14 mouse cellular contexts compared by ENCODE assay signal in the genomic region with DNA sequence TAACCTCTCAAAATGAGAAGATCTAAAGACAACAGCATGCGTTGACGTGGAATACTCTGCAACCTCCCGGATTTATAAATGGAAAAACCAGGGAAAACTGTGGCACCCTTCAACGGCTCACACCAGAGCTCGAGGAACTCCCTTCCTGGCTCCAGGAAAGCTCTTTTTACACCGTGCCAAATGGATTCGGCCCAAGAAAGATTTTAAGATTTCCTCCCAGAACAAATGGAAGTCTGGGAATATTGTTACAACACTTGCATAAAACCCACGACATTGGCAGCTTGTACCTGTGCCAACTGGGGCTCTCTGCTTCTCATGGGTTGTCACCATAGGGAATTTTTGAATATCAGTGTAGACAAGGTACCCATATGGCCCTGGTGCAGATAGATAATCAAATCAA.
A peak's percentile ranks its signal among the peaks of the same experiment; 100 is the strongest.
DNase-seq lines count a peak whose midpoint lies in the region; ATAC-seq and TF ChIP-seq lines count a peak whose summit lies in the region.
"Had no signal": no experiment of that assay in that cellular context is flagged by ENCODE, and none has a peak within 500 bp of the region (broad histone marks: within the 10 kb centered on the region; RNA-seq: fewer than 3 reads in every experiment).

No protein-coding gene starts in this region.

- DNase-seq in embryonic facial prominence, embryonic 10.5 days (ENCODE audit: low spot score) = no peak
- DNase-seq in lung, embryonic 14.5 days = peak; percentile 56
- DNase-seq in lung, adult 2 months = no peak
- peak; percentile 3 for DNase-seq in left cerebral cortex, postnatal 4 days
- DNase-seq in thymus, adult 2 months = no peak
- no peak for DNase-seq in thymus, postnatal 25 days
- no peak for DNase-seq in liver, embryonic 11.5 days (ENCODE audit: low spot score)
- DNase-seq: B cell, adult 2 months; kidney, adult 8-10 months; liver had no signal

- H3K9me3 ChIP-seq in embryonic facial prominence, embryonic 13.5 days = no peaks in the 10 kb centered on the region
- no peaks in the 10 kb centered on the region for H3K9me3 ChIP-seq in embryonic facial prominence, embryonic 10.5 days
- H3K9me3 ChIP-seq in lung, embryonic 14.5 days (ENCODE audit: low read depth, low read length) = no peaks in the 10 kb centered on the region
- no peaks in the 10 kb centered on the region for H3K9me3 ChIP-seq in liver, embryonic 11.5 days (ENCODE audit: control insufficient read depth, low read length)
- H3K9me3 ChIP-seq: midbrain, embryonic 10.5 days had no signal

- peak overlapping the region; percentile 24 for H3K4me2 ChIP-seq in embryonic facial prominence, embryonic 13.5 days
- no peak overlapping the region for H3K4me2 ChIP-seq in lung, embryonic 14.5 days
- no peak overlapping the region for H3K4me2 ChIP-seq in liver, embryonic 11.5 days

- WGBS in embryonic facial prominence, embryonic 13.5 days = 39% methylated on average over 8 of the region's 8 CpGs
- WGBS in embryonic facial prominence, embryonic 10.5 days = 86% methylated on average over 8 of the region's 8 CpGs
- 59% methylated on average over 8 of the region's 8 CpGs for WGBS in lung, embryonic 14.5 days
- 40% methylated on average over 8 of the region's 8 CpGs for WGBS in lung, adult 2 months
- WGBS in thymus, adult 2 months = 92% methylated on average over 8 of the region's 8 CpGs
- 80% methylated on average over 8 of the region's 8 CpGs for WGBS in liver, embryonic 11.5 days

- no peaks in the 10 kb centered on the region for H3K27me3 ChIP-seq in embryonic facial prominence, embryonic 13.5 days
- H3K27me3 ChIP-seq in embryonic facial prominence, embryonic 10.5 days (replicated peaks; ENCODE audit: low read depth, poor library complexity, severe bottlenecking) = no peaks in the 10 kb centered on the region
- no peaks in the 10 kb centered on the region for H3K27me3 ChIP-seq in lung, embryonic 14.5 days (ENCODE audit: insufficient read depth, low read length)
- H3K27me3 ChIP-seq in thymus, adult 2 months (ENCODE audit: control insufficient read depth, insufficient read depth, low read length) = no peaks in the 10 kb centered on the region
- H3K27me3 ChIP-seq in liver, embryonic 11.5 days (replicated peaks; ENCODE audit: control insufficient read depth, insufficient read depth, low read length) = no peaks in the 10 kb centered on the region
- H3K27me3 ChIP-seq: Patski had no signal

- intact Hi-C loops in left cerebral cortex, postnatal 4 days (cut with DNase I) = no loop called here

- no peak for TF ChIP-seq POLR2A in lung, adult 2 months (IDR thresholded peaks at IDR 0.05; ENCODE audit: borderline replicate concordance, extremely low read depth, low read depth, low read length)
- no peak for TF ChIP-seq POLR2A in thymus, adult 2 months (IDR thresholded peaks at IDR 0.05; ENCODE audit: control insufficient read depth, extremely low read depth, insufficient read depth, low read length, poor library complexity)

- no peak overlapping the region for H3K4me3 ChIP-seq in embryonic facial prominence, embryonic 13.5 days
- H3K4me3 ChIP-seq in embryonic facial prominence, embryonic 10.5 days = no peak overlapping the region
- no peak overlapping the region for H3K4me3 ChIP-seq in lung, embryonic 14.5 days (ENCODE audit: low read depth, low read length)
- no peak overlapping the region for H3K4me3 ChIP-seq in lung, adult 2 months (replicated peaks; ENCODE audit: extremely low read depth, low read depth, low read length)
- H3K4me3 ChIP-seq in thymus, adult 2 months (ENCODE audit: control insufficient read depth, insufficient read depth, low read length) = no peak overlapping the region
- no peak overlapping the region for H3K4me3 ChIP-seq in liver, embryonic 11.5 days (ENCODE audit: low read depth, low read length)
- H3K4me3 ChIP-seq: heart, adult 2 months; midbrain, embryonic 10.5 days had no signal

- H3K9ac ChIP-seq in embryonic facial prominence, embryonic 13.5 days = no peak overlapping the region
- H3K9ac ChIP-seq in lung, embryonic 14.5 days = no peak overlapping the region
- no peak overlapping the region for H3K9ac ChIP-seq in liver, embryonic 11.5 days (ENCODE audit: low read depth, low read length)

- H3K36me3 ChIP-seq in embryonic facial prominence, embryonic 13.5 days = no peaks in the 10 kb centered on the region
- H3K36me3 ChIP-seq in embryonic facial prominence, embryonic 10.5 days (replicated peaks) = no peaks in the 10 kb centered on the region
- no peaks in the 10 kb centered on the region for H3K36me3 ChIP-seq in lung, embryonic 14.5 days (ENCODE audit: insufficient read depth)
- no peaks in the 10 kb centered on the region for H3K36me3 ChIP-seq in thymus, adult 2 months (ENCODE audit: control insufficient read depth, insufficient read depth, low read length)
- H3K36me3 ChIP-seq in liver, embryonic 11.5 days (ENCODE audit: control insufficient read depth, insufficient read depth, low read length) = no peaks in the 10 kb centered on the region
- H3K36me3 ChIP-seq: midbrain, embryonic 10.5 days had no signal

- H3K4me1 ChIP-seq in embryonic facial prominence, embryonic 13.5 days = peaks cover 37% of the 10 kb centered on the region
- H3K4me1 ChIP-seq in embryonic facial prominence, embryonic 10.5 days = peaks cover 22% of the 10 kb centered on the region
- H3K4me1 ChIP-seq in lung, embryonic 14.5 days (ENCODE audit: insufficient read depth) = no peaks in the 10 kb centered on the region
- H3K4me1 ChIP-seq in lung, adult 2 months (ENCODE audit: control insufficient read depth, insufficient read depth, low read length) = no peaks in the 10 kb centered on the region
- no peaks in the 10 kb centered on the region for H3K4me1 ChIP-seq in thymus, adult 2 months (replicated peaks; ENCODE audit: control insufficient read depth, insufficient read depth, low read length)
- H3K4me1 ChIP-seq in liver, embryonic 11.5 days (replicated peaks; ENCODE audit: control insufficient read depth, insufficient read depth, low read length) = no peaks in the 10 kb centered on the region
- H3K4me1 ChIP-seq: midbrain, embryonic 10.5 days had no signal

- ATAC-seq in embryonic facial prominence, embryonic 13.5 days (ENCODE audit: insufficient number of reproducible peaks, insufficient read depth, low FRiP score, low TSS enrichment, low read depth) = no peak
- no peak for ATAC-seq in lung, embryonic 14.5 days (ENCODE audit: insufficient read depth)
- no peak for ATAC-seq in liver, embryonic 11.5 days (replicated peaks; ENCODE audit: low FRiP score)
- ATAC-seq: Patski had no signal

- H3K27ac ChIP-seq in embryonic facial prominence, embryonic 13.5 days = no peak overlapping the region
- no peak overlapping the region for H3K27ac ChIP-seq in embryonic facial prominence, embryonic 10.5 days (replicated peaks)
- no peak overlapping the region for H3K27ac ChIP-seq in lung, embryonic 14.5 days (ENCODE audit: low read depth)
- H3K27ac ChIP-seq in thymus, adult 2 months (ENCODE audit: control insufficient read depth, insufficient read depth, low read length) = no peak overlapping the region
- no peak overlapping the region for H3K27ac ChIP-seq in liver, embryonic 11.5 days (ENCODE audit: low read depth, low read length)
- H3K27ac ChIP-seq: heart, adult 2 months; midbrain, embryonic 10.5 days had no signal

- no peak for TF ChIP-seq CTCF in lung, embryonic 14.5 days (IDR thresholded peaks at IDR 0.05; ENCODE audit: low read depth)
- TF ChIP-seq CTCF in lung, adult 2 months (IDR thresholded peaks at IDR 0.05; ENCODE audit: insufficient read depth, low read length) = no peak
- TF ChIP-seq CTCF in thymus, adult 2 months (IDR thresholded peaks at IDR 0.05; ENCODE audit: borderline replicate concordance, control insufficient read depth, extremely low read depth, insufficient read depth, low read length, poor library complexity) = no peak

Comparison
In these comparisons a context has a peak if more than half of its experiments do, and no peak if none do; other contexts are left out.
1. DNase-seq: peak in lung, embryonic 14.5 days (single experiment) and left cerebral cortex, postnatal 4 days (single experiment); none in embryonic facial prominence, embryonic 10.5 days (single experiment), lung, adult 2 months (single experiment), thymus, adult 2 months (single experiment), thymus, postnatal 25 days (single experiment) and liver, embryonic 11.5 days (single experiment).